ENCODE assay signal across 24 mouse cellular contexts in the genomic region with DNA sequence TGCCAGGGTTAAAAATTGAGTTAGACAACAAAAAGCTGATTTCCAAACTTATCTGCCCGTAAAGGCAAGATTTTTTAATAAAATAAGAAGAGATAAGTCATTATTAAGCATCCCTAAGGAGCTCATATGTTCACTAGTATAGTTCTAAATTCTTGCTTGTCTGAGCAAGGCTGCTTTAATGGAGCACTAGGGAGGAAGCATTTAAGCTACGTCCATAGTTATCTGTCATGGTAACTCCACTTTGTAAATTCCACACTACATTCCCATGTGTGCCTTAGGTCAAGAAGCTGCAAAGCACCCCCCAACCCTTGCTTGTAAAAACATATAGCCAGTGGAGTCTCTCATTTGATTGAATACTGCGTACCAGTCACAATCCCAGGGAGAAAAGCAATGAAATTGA.
"Had no signal": no experiment of that assay in that cellular context is flagged by ENCODE, and none has a peak within 500 bp of the region (broad histone marks: within the 10 kb centered on the region; RNA-seq: fewer than 3 reads in every experiment).

No protein-coding gene starts in this region.

- H3K36me3 ChIP-seq: intestine, embryonic 15.5 days; kidney, embryonic 15.5 days; limb, embryonic 15.5 days; midbrain, embryonic 15.5 days had no signal

- DNase-seq: kidney, adult 11 months; kidney, adult 8-10 months; kidney, postnatal 10 days; kidney, postnatal 36 days; layer of hippocampus, postnatal 36 days; left cerebral cortex, postnatal 4 days; liver, postnatal 0 days; lung, embryonic 14.5 days; right cerebral cortex, postnatal 14 days; right cerebral cortex, postnatal 4 days; thymus, adult 2 months; thymus, postnatal 14 days; thymus, postnatal 4 days had no signal

- H3K4me1 ChIP-seq: intestine, embryonic 15.5 days; kidney, embryonic 15.5 days; limb, embryonic 15.5 days; midbrain, embryonic 15.5 days had no signal

- H3K9ac ChIP-seq: intestine, embryonic 15.5 days; kidney, embryonic 15.5 days; limb, embryonic 15.5 days; liver, embryonic 14.5 days; liver, postnatal 0 days; lung, embryonic 14.5 days; midbrain, embryonic 15.5 days had no signal

- ATAC-seq: intestine, embryonic 15.5 days; liver, postnatal 0 days; lung, postnatal 0 days; midbrain, embryonic 15.5 days had no signal

- H3K9me3 ChIP-seq: intestine, embryonic 15.5 days; kidney, embryonic 15.5 days; limb, embryonic 15.5 days; midbrain, embryonic 15.5 days had no signal

- H3K4me2 ChIP-seq: intestine, embryonic 15.5 days; kidney, embryonic 15.5 days; limb, embryonic 15.5 days; liver, embryonic 11.5 days; lung, embryonic 14.5 days; midbrain, embryonic 11.5 days; midbrain, embryonic 15.5 days had no signal

- H3K27me3 ChIP-seq: intestine, embryonic 15.5 days; kidney, embryonic 15.5 days; limb, embryonic 15.5 days; midbrain, embryonic 15.5 days had no signal

- H3K4me3 ChIP-seq: intestine, embryonic 15.5 days; kidney, embryonic 15.5 days; left cerebral cortex, adult 2 months; limb, embryonic 15.5 days; midbrain, embryonic 15.5 days had no signal

- H3K27ac ChIP-seq: intestine, embryonic 15.5 days; kidney, embryonic 15.5 days; left cerebral cortex, adult 2 months; limb, embryonic 15.5 days; liver, embryonic 14.5 days; macrophage; midbrain, embryonic 15.5 days; stomach, postnatal 0 days had no signal
